Mouse (Mus musculus): Measurements from ENCODE around the gene Nolc1.

Gene Nolc1

DNA sequence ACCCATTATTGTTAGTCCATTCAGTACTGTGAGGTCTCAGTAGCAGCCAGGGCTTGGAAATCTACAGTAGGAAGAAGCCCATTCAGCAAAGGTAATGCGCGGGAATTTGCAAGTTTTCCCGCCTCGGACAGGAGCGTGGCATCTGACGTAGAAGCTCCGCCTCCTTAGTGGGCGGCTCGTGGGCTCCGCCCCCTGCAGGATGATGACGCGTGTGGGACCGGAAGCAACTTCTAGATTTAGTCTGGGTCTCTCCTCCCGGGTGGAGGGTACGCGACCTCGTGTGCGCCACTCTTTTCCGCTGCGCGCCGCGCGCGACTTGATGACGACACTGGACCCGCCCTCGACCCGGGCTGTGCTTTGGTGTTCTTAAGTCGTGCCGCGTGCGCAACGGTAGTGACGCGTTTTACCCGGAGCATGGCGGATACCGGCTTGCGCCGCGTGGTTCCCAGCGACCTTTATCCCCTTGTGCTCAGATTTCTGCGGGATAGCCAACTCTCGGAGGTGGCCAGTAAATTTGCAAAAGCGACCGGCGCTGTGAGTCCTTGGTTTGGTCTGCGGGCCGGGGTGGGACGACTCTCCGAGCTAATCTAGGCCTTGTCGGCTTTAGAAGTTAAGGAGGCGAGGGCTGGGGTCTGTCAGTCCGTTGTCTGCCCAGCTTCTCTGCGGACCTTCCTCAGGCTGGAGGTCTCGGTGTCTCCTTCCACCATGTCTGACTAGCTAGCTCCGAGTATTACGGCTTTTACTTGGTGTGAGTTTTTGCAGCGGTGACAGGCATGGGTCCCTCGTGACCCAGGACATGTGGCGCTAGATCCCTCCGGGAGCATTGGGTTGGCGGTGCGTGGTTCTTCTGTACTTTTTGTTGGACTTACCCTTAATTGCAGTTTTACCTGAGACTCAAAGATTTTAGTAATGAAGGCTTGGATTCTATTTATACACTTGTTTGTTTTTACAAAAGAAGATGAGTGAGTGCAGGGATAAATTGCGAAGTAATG is at the start of gene Nolc1:
Nolc1 (plus strand) TSS at position 248 of the 992 bp plus-strand sequence.
- DNase-seq (ENCODE audit: low spot score in 2 of 2), result peak; percentile 97 to 98

DNA sequence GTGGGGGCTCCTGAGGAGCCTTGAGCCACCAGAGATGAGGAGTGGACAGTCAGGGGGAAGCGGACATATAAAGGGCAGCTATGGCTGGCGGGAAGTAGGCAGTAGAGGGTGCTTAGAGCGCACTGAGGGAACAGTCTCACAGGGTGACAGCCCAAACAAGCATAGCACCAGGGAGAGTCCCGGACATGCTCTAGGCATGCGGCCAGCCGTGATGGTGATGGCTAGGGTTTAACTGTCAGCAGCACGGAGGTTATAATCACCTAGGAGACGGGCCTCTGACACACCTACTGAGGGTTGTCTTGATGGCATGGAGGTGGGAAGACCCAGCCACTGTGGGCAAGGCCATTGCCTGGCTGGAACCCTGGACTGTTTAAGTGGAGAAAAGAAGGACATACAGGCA is 49.1 kb upstream of the Nolc1 start:
- DNase-seq (ENCODE audit: low spot score in 2 of 2), result no peak

DNA sequence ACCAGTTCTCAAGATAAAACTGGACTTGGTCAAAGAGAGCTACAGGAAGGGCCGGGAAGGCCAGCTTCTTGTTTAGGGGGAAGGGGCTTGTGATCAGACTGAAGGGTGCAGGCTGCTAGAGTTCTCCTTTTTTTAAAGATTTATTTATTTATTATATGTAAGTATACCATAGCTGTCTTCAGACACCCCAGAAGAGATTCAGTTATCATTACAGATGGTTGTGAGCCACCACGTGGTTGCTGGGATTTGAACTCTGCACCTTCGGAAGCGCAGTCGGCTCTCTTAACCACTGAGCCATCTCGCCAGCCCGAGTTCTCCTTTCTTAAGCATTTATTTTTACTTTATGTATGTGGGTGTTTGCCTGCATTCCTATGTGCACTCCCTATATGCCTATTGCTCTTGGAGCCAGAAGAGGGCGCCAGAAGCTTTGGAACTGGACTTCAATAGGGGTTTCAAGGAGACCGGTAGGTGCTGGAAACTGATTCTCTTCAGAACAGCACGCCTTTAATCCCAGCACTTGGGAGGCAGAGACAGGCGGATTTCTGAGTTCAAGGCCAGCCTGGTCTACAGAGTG is 46.8 kb upstream of the Nolc1 start:
- no peak for DNase-seq (ENCODE audit: low spot score in 2 of 2)

DNA sequence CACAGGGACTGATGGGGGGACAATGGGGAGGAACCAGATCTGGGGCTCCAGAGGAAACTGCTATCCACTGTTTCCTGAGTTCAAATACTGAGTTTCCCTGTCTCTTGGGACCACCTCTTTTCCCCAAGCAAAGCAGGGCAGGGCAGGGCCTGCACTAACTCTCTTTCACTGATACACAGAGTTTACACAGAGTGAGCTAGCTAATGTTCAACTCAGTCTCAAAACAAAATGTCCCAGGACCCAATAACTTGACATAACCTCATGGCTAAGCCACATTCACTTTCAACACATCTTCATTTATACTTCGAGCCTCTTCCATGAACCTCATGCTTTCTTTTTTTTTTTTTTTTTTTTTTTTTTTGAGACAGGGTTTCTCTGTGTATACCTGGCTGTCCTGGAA is 46.0 kb upstream of the Nolc1 start:
- DNase-seq (ENCODE audit: low spot score in 2 of 2), result no peak

DNA sequence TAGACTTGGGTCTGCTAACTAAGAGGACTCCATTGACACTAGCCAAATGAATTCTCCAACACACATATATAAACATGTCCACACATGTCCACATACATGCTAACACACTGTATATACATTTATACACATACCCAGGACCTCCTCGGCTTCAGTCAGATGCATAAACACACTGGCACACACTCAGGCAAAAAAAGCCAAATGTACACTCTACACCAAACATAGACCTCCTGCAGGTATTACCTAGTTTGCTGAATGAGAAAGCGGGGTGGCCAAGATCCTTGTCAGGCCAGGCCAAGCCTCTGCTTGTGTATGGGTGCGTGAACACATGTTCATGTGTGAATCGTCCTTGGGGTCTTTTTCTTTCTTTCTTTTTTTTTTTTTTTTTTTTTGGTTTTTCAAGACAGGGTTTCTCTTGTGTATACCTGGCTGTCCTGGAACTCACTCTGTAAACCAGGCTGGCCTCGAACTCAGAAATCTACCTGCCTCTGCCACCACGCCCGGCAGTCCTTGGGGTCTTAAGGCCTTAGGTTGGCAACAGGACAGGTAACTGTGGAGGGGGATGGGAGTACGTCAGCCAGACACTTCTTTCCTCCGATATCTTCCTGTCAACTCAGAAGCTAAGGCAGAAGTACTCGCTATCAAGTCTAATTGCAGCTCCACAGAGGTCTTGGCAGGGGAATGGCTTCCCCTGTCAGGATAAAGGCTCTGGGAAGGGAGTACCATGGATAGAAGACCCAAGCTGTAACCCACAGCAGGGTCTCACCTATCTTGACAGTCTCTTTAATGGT is 45.3 kb upstream of the Nolc1 start:
- DNase-seq (ENCODE audit: low spot score in 2 of 2), result no peak

DNA sequence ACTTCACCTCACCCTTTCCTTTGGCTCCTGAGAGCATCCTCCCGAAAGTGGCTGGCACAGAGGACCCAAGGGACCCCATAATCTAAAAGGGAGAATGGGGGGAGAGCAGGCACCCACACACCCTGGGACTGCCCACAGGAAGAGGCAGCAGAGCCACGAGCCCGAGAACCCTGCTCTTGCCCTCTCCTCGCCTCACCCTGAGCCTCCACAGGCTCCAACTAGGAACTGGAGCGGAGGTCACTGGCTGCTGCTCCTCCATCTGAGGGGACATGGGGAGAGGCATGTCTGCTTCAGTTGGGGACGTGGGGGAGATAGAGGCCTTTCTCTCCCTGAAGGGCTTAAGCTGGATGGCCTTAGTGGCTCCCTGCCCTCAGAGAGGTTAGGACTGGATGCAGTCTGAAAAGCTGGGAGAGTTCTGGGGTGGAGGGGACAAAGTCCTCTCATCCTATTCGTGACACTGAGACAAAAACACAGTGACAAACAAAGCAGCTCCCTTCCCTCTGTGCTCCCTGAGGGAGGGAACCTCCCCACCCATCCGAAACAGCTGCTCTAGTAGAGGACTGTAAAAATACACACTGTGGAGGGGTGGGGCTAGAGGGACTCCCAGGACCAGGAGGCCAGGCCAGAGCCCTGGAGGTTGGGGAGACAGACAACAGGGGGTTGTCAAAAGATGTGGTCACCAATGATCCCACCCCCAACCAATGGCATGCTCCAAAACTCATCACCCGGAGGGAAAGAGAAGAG is 43.8 kb upstream of the Nolc1 start:
- no peak for DNase-seq (ENCODE audit: low spot score in 2 of 2)

DNA sequence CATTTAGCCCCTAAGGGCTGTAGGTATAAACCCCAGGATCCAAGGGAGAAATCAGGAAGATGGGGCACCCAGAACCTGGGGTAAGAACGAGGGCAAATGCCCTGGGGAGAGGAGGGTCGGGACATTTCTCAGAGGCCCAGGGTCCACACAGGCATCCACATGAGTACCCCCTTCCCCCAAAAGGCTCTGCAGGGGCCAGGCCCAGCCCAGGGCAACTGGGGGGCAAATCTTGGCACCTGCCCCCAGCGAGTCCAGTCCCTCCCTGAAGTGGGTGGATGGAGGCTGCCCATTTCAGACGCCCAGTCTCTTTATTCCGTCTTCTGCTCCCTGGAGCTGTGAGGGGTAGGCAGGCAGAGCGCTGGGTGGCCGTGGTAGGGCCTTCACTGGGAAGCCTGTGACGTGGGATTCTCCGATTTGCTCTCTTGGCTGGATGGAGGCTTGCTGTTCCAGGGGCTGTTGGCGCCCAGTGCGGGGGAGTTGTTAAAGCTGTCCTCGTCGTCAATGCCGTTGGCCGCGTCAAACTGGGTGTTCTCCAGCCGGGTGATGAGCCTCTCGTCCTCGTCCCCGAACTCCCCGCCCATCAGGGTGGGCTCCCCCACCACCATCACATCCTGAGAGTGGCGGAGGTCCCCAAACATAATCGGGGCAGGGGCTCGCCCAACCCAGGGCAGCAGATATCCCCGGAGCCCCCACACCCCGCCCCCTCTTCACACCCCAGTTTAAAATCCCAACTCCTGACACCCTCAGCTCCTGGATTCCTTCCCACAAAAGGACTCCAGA is 42.7 kb upstream of the Nolc1 start:
- no peak for DNase-seq (ENCODE audit: low spot score in 2 of 2)

DNA sequence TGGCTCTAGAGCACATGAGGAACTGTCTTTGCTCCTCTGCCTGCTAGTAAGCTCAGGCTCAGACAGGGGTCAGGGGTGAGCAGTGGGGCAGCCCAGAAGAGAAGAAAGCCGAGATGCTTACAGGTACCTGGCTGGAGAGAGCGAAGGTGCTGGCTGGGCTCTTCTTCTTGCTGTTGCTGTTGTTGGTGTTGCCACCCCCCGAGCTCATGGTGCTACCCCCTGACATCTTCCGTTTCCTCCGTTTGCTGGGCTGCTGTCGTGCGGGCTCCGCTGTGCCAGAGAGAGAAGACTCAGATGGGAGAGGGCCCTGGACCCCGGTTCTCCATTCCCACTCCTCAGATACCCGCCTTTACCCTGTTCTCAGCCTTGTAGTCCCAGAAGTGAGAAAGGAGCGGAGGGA is 41.8 kb upstream of the Nolc1 start:
- DNase-seq (ENCODE audit: low spot score in 2 of 2), result no peak

DNA sequence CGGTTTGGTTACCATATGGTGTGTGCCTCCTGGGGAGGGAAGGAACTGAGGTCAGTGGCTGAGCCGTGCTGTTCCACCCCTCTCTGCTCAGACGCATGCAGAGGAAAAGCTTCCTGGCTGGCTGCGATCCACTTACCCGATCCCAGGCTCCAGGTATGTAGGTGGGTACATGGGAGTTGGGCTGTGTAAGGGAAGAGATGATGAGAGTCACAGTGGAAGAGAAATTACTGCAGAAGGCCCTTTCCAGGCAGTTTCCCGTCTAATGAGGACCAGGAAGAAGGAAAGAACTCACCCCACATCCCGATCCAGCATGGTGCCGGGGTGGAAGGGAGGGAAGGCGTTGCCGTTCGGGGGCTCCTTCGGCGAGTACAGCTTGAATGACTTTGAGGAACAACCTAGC is 39.7 kb upstream of the Nolc1 start:
- DNase-seq (ENCODE audit: low spot score in 2 of 2), result no peak

DNA sequence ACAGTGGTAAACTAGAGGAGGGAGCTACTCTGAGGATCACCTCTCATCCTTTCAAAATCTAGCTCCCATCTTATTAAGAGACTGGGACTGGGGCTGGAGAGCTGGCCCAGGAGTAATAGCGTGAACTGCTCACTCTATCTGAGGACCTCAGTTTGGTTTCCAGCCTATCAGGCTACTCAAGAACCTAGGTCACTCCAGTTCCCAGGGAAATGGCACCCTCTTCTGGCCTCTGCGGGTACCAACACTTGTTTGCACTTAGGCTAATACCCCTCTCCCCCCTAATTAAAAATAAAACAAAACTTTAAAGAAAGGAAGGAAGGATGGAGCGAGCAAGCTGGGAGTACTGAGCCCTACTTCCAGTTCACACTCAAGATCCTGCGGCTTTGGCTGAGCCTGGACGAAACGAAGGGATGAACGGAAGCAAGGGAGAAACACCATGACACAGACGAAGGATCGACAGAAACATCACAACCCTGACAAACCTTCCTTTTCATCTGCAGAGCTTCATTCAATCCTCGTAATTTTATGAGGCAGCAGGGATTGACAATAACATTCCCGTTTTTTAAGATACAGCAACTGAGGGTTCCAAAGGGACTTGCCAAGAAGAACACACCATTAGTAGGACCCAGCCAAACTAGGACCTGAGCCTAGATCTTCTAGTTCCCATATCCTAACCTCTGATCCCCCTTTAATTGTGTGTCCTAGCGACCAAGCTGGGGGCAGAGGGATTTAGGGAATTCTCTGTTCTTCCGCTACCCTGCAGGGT is 39.0 kb upstream of the Nolc1 start:
- DNase-seq (ENCODE audit: low spot score in 2 of 2), result peak; percentile 67 to 79

DNA sequence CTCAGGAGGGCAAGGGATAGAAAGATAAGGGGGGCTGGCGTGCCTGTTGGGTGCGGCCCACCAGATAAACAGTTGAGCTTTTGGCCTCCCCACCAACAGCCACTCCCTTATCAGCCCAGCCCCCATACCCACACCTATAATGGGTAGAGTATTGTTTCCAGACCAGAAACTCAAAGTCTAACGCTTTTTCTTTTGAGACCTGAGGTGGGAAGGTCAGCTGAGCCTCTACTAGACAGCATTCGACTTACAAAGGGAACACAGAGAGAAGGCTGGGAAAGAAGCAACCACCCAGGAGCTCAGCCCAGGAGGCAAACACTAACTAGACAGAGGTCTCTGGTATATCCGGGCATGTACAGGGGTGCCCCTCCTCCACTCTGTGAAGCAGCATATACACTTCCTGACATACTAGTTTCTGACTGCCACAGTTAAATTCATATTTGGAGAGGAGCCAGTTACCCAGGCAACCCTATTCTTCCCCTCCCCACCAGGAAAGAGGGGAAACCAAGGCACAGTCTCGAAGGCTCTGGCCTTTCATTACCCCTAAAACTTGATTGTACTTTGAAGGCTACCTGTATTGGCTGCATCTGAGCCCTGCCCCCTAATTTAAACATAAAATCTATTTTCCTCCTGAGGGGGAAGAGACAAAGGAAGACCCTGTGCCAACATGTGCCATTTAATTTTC is 38.3 kb upstream of the Nolc1 start:
- DNase-seq (ENCODE audit: low spot score in 2 of 2), result peak; percentile 53 to 70

DNA sequence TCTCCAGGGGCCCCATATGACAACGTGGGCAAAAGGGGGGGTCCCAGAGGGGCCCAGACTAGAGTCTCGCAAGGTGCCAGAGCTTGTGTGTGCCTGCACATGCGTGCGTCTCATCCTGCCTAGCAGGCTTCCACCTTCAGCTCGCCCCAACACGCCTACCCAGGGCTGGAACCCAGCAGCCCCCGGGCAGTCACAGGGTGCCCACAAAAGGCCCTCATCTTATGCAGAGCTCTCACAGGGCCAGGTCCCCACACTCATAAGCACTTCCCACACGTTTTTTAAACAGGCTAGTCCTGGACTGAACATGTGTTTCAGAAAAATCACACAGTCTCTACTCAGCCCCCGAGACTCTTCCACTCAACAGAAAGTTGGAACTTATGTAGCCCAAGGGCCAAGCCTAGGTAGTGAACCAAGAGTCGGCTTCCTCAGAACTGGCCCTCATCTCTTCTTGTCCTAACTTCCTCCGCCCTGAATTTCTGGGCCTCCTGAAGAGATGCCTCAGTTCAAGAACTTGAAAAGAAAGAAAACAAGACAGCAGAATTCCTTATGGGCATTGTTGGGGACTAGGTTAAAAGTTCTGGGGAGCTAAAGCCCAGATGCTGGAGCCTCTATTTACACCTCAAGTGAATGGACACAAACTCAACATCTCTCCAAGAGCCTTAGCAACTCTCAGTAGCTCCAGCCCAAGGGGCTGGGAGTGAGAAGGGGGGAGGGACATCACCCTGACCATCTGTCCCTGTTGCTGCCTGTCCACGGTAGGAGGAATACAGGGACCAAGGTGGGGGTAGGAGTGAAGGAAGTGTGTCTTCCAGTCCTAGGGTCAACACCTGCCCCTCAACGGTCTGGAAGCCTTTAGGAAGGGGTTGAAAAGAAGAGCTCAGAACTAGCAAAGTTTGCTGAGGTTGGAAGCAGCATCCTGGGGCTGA is 37.5 kb upstream of the Nolc1 start:
- peak; percentile 46 to 80 for DNase-seq (ENCODE audit: low spot score in 2 of 2)

DNA sequence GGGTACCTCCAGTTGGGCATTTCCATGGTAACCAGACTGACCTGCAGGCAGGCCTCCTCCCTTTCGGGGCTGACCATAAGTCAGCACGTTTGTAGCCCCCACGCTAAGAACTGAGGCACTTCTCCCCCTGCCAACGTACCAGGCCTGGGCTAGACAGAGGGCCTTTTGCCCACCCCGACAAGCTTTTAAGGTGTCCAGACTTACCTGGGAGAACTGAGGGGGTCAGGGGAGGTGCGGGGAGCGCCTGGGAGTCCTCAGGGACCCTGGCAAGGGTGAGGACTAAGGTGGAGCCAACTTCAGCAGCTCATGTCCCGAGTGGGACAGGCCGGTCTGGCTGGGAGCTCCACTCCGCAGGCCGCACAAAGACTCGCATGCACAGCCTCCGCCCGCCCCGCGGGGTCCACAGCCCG is 36.8 kb upstream of the Nolc1 start:
- DNase-seq (ENCODE audit: low spot score in 2 of 2), result peak; percentile 41 to 78

DNA sequence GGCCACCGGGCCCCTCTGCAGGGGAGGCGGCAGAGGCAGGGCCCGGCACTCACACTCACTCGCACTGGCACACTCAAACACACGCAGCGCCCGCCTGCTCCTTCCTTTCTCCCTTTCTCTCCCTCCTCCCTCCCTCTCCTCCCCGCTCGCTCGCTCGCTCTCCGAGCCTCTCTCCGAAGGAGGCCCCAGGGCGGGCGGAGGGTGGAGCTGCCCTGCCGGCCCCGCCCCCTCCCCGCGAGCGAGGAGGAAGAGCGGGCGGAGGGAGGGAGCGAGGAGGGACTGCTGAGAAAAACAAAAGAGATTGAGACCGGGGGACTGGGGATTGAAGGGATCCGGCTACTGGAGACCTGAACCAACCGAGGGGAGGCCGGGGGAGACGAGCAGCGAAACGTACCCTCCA is 36.2 kb upstream of the Nolc1 start:
- DNase-seq (ENCODE audit: low spot score in 2 of 2), result peak; percentile 92 to 96

DNA sequence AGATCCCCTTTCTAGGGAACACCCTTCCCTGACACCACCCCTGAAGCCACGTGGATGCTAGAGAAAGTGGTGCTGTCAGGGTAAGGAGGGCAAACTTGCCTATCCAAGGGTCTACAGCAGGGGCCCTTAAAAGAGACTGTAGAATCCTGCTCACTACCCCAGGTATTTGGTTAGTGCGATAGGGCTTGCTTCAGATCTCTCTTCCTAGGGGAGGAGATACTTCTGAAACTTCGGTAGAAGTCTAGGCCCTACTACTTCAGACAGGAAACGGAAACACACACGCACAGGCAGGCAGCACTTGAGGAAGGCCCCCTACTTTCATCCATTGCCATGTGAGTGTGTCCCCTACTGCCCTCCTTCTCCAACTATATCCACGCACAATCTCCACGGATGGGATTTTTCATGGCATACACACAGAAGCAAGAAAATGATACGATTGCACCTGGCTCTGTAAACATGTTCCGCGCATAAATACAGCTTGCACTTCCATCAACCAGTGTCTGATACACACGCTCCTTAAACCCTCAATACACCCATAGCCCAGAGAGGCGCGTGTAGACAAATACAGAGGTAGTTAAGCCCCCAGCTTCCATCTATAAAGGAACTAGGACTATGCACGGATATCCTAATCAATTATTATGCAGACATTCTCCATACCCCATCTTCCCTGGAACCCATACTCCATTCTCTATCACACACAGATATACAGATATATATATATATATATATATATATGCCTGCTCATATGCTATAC is 35.3 kb upstream of the Nolc1 start:
- DNase-seq (ENCODE audit: low spot score in 2 of 2), result peak; percentile 22 to 68

DNA sequence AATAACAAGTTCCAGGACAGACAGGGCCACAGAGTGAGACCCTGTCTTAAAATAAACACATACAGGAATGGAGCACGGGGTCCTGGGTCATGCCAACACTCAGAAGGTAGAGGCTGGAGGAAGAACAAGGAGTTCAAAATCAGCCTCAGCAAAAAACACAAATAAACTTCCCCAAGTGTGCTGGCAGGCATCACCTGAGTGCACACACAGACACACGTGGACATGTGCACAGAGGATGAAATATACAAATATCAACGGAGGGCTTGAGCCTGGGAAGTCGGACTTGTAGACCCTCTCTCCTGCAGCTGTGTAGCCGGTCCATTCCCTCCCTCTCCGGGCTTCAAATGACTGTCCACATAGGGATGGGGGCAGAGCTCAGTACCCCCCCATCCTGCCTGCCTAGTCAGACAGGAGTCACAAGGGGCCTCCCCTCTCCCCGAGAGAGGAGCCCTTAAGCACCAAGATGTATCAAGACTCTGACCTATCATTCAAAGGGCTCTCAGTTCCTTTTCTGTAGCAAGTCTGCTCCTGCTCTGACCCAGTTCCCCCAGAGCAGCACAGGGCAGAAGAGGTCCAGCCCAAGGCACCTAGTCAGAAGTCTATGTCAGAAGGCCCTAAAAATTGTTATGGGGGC is 34.2 kb upstream of the Nolc1 start:
- DNase-seq (ENCODE audit: low spot score in 2 of 2), result peak in 1 of 2 experiments; percentile 23

DNA sequence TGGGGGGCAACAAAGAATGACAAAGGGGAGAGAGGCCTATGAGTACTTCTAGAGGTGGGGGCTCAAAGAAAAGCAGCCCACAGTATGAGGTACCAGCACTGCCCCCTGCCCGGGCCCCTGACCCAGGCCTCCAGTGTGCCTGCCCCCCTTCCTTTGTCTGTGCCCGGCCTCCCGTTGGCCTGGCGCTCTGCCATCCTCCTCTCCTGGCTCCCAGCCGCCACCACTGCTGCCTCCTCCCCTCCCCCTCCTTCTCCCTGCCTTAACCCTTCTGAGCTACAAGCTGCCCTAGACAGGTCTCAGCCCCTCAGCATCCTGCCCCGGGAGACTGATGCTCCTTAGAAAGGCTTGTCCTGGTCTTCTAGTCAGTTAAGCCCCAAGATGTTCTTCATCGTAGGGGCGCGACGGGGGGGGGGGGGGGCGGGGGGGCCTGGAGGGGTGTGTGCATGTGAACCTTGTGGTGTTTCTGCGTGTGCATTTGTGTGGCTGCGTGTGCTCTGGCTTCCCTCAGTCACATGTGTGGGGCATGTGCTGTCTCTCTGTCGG is 33.7 kb upstream of the Nolc1 start:
- DNase-seq (ENCODE audit: low spot score in 2 of 2), result peak; percentile 79 to 87

All from spleen, postnatal 4 days (tissue).